Mouse (Mus musculus) splenic B cell, adult 2 months (primary cell): ENCODE data around the gene Dna2.

ENCODE experiments used
- DNase-seq: peaks from one replicate; pipeline ENCODE4 v3.0.0-alpha.2; 2011; ENCODE audit warnings: low read depth, low spot score
- H3K27me3 ChIP-seq: 2 replicates; pipeline ENCODE4 v1.6.1; 2012; ENCODE audit warnings: mild to moderate bottlenecking, low read length, moderate library complexity, mixed read lengths; ENCODE audit not compliant: control insufficient read depth, poor library complexity, insufficient read depth, severe bottlenecking
- H3K36me3 ChIP-seq: 2 replicates; pipeline ENCODE4 v1.6.1; 2012; ENCODE audit warnings: mild to moderate bottlenecking, low read length, moderate library complexity, mixed read lengths; ENCODE audit not compliant: control insufficient read depth, poor library complexity, insufficient read depth, severe bottlenecking

Dna2 gene

GRCm38 (mm10) chr10:63004556-63004955 lies 57.7 kb downstream of the Dna2 start:
- H3K36me3 ChIP-seq, result peaks cover 25% of the 10 kb centered on the region; the same call in 1 of the 2 replicates
- H3K27me3 ChIP-seq, result no peaks in the 10 kb centered on the region
- no peak for DNase-seq

- Histone ChIP-seq H3K36me3 (peaks cover 30% of the 10 kb centered on the region), H3K27me3 (no peaks in the 10 kb centered on the region)
- no peak for DNase-seq
Measured at GRCm38 (mm10) chr10:63008193-63008592, 61.4 kb downstream of the Dna2 start.

GRCm38 (mm10) chr10:63010268-63010667 lies 63.4 kb downstream of the Dna2 start:
- no peak for DNase-seq
- no peaks in the 10 kb centered on the region for H3K27me3 ChIP-seq

GRCm38 (mm10) chr10:63011556-63011955 lies 64.7 kb downstream of the Dna2 start:
- no peak for DNase-seq
- Histone ChIP-seq H3K27me3 (no peaks in the 10 kb centered on the region), H3K36me3 (peaks cover 31% of the 10 kb centered on the region)

More at GRCm38 (mm10) chr10:63010268-63010667, 63.4 kb downstream of the Dna2 start:
- H3K36me3 ChIP-seq, result peaks cover 31% of the 10 kb centered on the region

- Histone ChIP-seq H3K27me3 (no peaks in the 10 kb centered on the region), H3K36me3 (peaks cover 24% of the 10 kb centered on the region)
- no peak for DNase-seq
Measured at GRCm38 (mm10) chr10:63013476-63013875, 66.7 kb downstream of the Dna2 start.

- no peaks in the 10 kb centered on the region for H3K27me3 ChIP-seq
- no peak for DNase-seq
- H3K36me3 ChIP-seq, result peaks cover 24% of the 10 kb centered on the region
Measured at GRCm38 (mm10) chr10:63014168-63014567, 67.3 kb downstream of the Dna2 start.

- H3K27me3 ChIP-seq, result no peaks in the 10 kb centered on the region
- H3K36me3 ChIP-seq, result peaks cover 3% of the 10 kb centered on the region
- no peak for DNase-seq
Measured at GRCm38 (mm10) chr10:63019304-63019703, 72.5 kb downstream of the Dna2 start.

- DNase-seq, result no peak
- no peaks in the 10 kb centered on the region for H3K27me3 ChIP-seq
- H3K36me3 ChIP-seq, result peaks cover 1% of the 10 kb centered on the region
Measured at GRCm38 (mm10) chr10:63021702-63022101, 74.9 kb downstream of the Dna2 start.

GRCm38 (mm10) chr10:63022541-63023120 lies 75.8 kb downstream of the Dna2 start:
- Histone ChIP-seq H3K36me3 (peaks cover 1% of the 10 kb centered on the region; the same call in 1 of the 2 replicates), H3K27me3 (no peaks in the 10 kb centered on the region)
- no peak for DNase-seq

- peak; percentile 63 for DNase-seq
- Histone ChIP-seq H3K27me3 (no peaks in the 10 kb centered on the region), H3K36me3 (peaks cover 1% of the 10 kb centered on the region; the same call in 1 of the 2 replicates)
Measured at GRCm38 (mm10) chr10:63023121-63023748, 76.4 kb downstream of the Dna2 start.
